Mouse (Mus musculus) hindbrain, embryonic 12.5 days (tissue): ENCODE data around the gene Elk3. TPM values are rescaled to one million over a fixed set of nuclear protein-coding genes. Genes with fewer than 3 reads are reported as not detected.

Experiments used
- ATAC-seq: fragments of 200-750 bp; cut with Nextera tagmentation; 2 replicates; pipeline ENCODE4 v1.8.0; 2017; ENCODE audit warnings: moderate TSS enrichment; ENCODE audit not compliant: low FRiP score
- H3K27ac ChIP-seq: fragments of 300-500 bp; sonication (generic); 2 replicates; pipeline ENCODE4 v1.5.1; 2016; ENCODE audit warnings: mild to moderate bottlenecking
- H3K27me3 ChIP-seq: fragments of 300-500 bp; sonication (generic); 2 replicates; pipeline ENCODE4 v1.6.1; 2016; ENCODE audit warnings: mild to moderate bottlenecking
- H3K36me3 ChIP-seq: fragments of 300-500 bp; sonication (generic); 2 replicates; pipeline ENCODE4 v1.6.1; 2016; ENCODE audit warnings: mild to moderate bottlenecking
- H3K4me1 ChIP-seq: fragments of 300-500 bp; sonication (generic); 2 replicates; pipeline ENCODE4 v1.6.1; 2016
- H3K4me2 ChIP-seq: fragments of 300-500 bp; sonication (generic); replicated peaks from 2 replicates; pipeline ENCODE4 v1.6.1; 2016; ENCODE audit warnings: mild to moderate bottlenecking
- H3K4me3 ChIP-seq: fragments of 300-500 bp; sonication (generic); 2 replicates; pipeline ENCODE4 v1.5.1; 2016; ENCODE audit warnings: mild to moderate bottlenecking
- H3K9ac ChIP-seq: fragments of 300-500 bp; sonication (generic); 2 replicates; pipeline ENCODE4 v1.6.1; 2016; ENCODE audit warnings: mild to moderate bottlenecking, moderate library complexity
- H3K9me3 ChIP-seq: fragments of 300-500 bp; sonication (generic); replicated peaks from 2 replicates; pipeline ENCODE4 v1.6.1; 2016; ENCODE audit warnings: mild to moderate bottlenecking
- WGBS: fragments of 180-500 bp; shearing (Covaris S2); methylation state at CpG from one replicate; pipeline ENCODE4 v1.1.7; 2016; 5-methylcytosine and 5-hydroxymethylcytosine counted together
- polyA plus RNA-seq: library from polyadenylated mRNA; unstranded; fragments of >200 nt; fragmentation: Nextera tagmentation; extraction: Ambion mirVana; gene quantifications from 2 replicates; pipeline ENCODE4 v1.2.1, GENCODE M21; 2016

The Elk3 gene
- polyA plus RNA-seq, 1 experiment from 2014 or later = 20.9 TPM

- Histone ChIP-seq H3K9ac (no peak overlapping the region), H3K4me1 (0 out of 2 replicates have a peak, but pooled peaks cover 4% of the 10 kb centered on the region), H3K4me3 (no peak overlapping the region), H3K27me3 (no peaks in the 10 kb centered on the region), H3K36me3 (no peaks in the 10 kb centered on the region), H3K27ac (no peak overlapping the region), H3K9me3 (no peaks in the 10 kb centered on the region), H3K4me2 (no peak overlapping the region)
- no peak for ATAC-seq
- WGBS = 87% methylated on average over 6 of the region's 6 CpGs
Measured at GRCm38 (mm10) chr10:93327187-93327586, 16.3 kb upstream of the Elk3 start.

DNA sequence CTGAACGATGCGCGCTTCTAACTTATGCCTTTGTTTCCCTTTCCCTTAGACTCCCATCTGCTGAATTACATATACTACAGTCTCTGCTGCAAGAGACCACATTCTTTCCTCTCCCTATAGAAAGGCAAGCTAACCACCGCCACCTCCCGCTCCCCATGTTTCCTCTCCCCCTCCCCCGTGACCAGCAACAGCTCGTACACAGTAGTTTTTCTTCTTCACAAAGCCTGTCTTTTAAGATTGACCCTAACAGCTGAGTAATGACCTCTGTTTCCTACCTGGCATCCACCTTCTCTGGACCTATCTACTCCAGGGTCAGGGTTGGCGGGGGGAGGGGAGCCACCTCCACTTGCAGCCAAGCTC is 15.8 kb upstream of the Elk3 start:
- Histone ChIP-seq H3K4me3 (no peak overlapping the region), H3K27ac (no peak overlapping the region), H3K36me3 (no peaks in the 10 kb centered on the region), H3K4me2 (no peak overlapping the region), H3K4me1 (0 out of 2 replicates have a peak, but pooled peaks cover 4% of the 10 kb centered on the region), H3K9me3 (no peaks in the 10 kb centered on the region), H3K9ac (no peak overlapping the region), H3K27me3 (no peaks in the 10 kb centered on the region)
- ATAC-seq = no peak
- 78% methylated on average over 8 of the region's 8 CpGs for WGBS

DNA sequence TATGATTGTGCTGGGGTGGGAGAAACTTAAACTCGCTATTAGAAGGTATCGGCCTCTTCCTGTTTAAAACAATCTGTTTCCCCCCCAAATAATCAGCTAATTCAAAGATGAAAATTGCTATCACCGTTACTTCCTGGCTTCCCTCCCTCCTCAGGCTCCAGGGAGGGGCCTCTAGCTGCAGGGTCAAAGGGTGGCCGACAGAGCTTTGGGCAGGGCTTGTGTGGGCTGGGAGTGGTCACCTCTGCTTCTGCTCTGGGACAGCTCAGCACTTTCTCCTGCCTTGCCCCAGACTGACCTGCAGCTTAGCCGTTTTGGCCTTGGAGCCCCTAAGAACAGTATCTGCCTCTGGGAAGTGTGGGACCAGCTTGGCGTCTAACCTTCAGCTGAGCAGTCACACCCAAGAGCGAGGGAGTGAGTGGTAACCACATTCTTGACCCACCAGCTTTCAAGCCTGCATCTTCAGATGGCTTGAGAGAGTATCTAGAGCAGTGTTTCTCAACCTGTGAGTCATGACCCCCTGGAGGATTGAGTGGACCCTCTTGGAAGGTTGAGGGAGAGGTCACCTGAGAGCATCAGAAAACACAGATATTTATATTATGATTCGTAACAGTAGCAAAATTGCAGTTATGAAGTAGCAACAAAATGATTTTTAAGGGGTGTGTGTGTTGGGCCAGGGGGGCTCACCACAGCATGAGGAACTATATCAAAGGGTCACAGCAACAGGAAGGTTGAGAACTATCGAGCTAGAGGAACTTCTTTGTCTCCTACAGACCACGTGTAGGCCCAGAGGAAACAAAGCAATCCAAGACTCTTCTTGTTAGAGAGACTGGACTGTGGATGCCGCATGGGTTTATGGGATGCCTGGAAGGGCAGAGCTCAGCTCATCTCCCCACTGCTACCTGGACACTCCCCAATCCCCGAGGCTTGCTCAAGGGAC is 15.1 kb upstream of the Elk3 start:
- H3K36me3 ChIP-seq = no peaks in the 10 kb centered on the region
- H3K4me1 ChIP-seq = 0 out of 2 replicates have a peak, but pooled peaks cover 4% of the 10 kb centered on the region
- no peak overlapping the region for H3K4me3 ChIP-seq
- H3K27me3 ChIP-seq = no peaks in the 10 kb centered on the region
- no peak overlapping the region for H3K9ac ChIP-seq
- no peak for ATAC-seq
- H3K9me3 ChIP-seq = no peaks in the 10 kb centered on the region
- no peak overlapping the region for H3K27ac ChIP-seq
- H3K4me2 ChIP-seq = no peak overlapping the region
- WGBS = 75% methylated on average over 12 of the region's 12 CpGs

- no peak for ATAC-seq
- 67% methylated on average over 3 of the region's 3 CpGs for WGBS
Measured at GRCm38 (mm10) chr10:93325369-93325768, 14.4 kb upstream of the Elk3 start.

DNA sequence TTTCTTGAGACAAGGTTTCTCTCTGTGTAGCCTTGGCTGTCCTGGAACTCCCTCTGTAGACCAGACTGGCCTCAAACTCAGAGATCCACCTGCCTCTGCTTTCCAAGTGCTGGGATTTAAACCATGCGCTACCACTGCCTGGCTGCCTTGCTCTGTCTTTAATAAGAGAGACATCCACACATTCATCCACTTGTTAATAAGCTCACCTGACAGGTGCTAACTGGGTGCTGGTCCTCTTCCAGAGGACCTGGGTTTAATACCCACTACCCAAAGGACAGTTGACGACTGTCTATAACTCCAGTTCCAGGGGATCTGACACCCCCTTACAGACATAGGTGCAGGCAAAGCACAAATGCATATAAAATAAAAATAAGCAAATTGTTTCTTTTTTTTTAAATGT is 13.5 kb upstream of the Elk3 start:
- Histone ChIP-seq H3K9ac (no peak overlapping the region), H3K27ac (no peak overlapping the region), H3K27me3 (no peaks in the 10 kb centered on the region), H3K4me2 (no peak overlapping the region), H3K36me3 (no peaks in the 10 kb centered on the region), H3K9me3 (no peaks in the 10 kb centered on the region), H3K4me1 (0 out of 2 replicates have a peak, but pooled peaks cover 4% of the 10 kb centered on the region), H3K4me3 (no peak overlapping the region)
- WGBS = 92% methylated on average over 2 of the region's 2 CpGs
- ATAC-seq = no peak

More at GRCm38 (mm10) chr10:93325369-93325768, 14.4 kb upstream of the Elk3 start:
- Histone ChIP-seq H3K4me2 (no peak overlapping the region), H3K36me3 (no peaks in the 10 kb centered on the region), H3K27ac (no peak overlapping the region), H3K4me3 (no peak overlapping the region), H3K9me3 (no peaks in the 10 kb centered on the region), H3K9ac (no peak overlapping the region), H3K27me3 (no peaks in the 10 kb centered on the region), H3K4me1 (0 out of 2 replicates have a peak, but pooled peaks cover 4% of the 10 kb centered on the region)

GRCm38 (mm10) chr10:93323659-93324058 is 12.7 kb upstream of the Elk3 start:
- Histone ChIP-seq H3K9ac (no peak overlapping the region), H3K27ac (no peak overlapping the region), H3K27me3 (no peaks in the 10 kb centered on the region), H3K9me3 (no peaks in the 10 kb centered on the region), H3K4me3 (no peak overlapping the region), H3K4me2 (no peak overlapping the region), H3K36me3 (no peaks in the 10 kb centered on the region), H3K4me1 (0 out of 2 replicates have a peak, but pooled peaks cover 4% of the 10 kb centered on the region)
- 96% methylated on average over 2 of the region's 2 CpGs for WGBS
- no peak for ATAC-seq

GRCm38 (mm10) chr10:93321763-93322162 is 10.8 kb upstream of the Elk3 start:
- H3K4me1 ChIP-seq = 0 out of 2 replicates have a peak, but pooled peaks cover 4% of the 10 kb centered on the region
- H3K9ac ChIP-seq = no peak overlapping the region
- H3K4me3 ChIP-seq = no peak overlapping the region
- H3K27ac ChIP-seq = no peak overlapping the region
- H3K36me3 ChIP-seq = no peaks in the 10 kb centered on the region
- no peak for ATAC-seq
- no peaks in the 10 kb centered on the region for H3K9me3 ChIP-seq
- no peaks in the 10 kb centered on the region for H3K27me3 ChIP-seq
- H3K4me2 ChIP-seq = no peak overlapping the region

DNA sequence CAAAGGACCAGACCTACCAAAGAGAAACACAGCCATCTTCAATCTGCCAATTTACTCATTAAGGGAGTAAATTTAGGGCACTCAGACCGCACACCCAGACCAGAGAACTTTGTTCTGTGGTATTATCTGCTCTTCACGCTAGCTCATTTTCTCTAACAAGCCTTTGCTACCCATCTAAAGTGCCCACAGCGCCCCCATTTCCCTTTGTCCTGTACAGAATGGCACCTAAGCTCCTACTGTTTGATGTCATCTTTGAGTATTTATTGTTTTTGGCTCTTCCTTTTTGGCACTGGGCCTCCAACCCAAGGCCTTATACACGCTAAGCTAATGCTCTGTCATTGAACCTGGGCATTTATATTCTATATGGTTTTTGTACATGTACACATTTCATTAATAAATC is 9.2 kb upstream of the Elk3 start:
- no peak overlapping the region for H3K27ac ChIP-seq
- no peaks in the 10 kb centered on the region for H3K36me3 ChIP-seq
- no peaks in the 10 kb centered on the region for H3K4me1 ChIP-seq
- no peak overlapping the region for H3K9ac ChIP-seq
- no peaks in the 10 kb centered on the region for H3K27me3 ChIP-seq
- no peak overlapping the region for H3K4me3 ChIP-seq
- H3K4me2 ChIP-seq = no peak overlapping the region
- H3K9me3 ChIP-seq = no peaks in the 10 kb centered on the region
- 83% methylated on average over 4 of the region's 4 CpGs for WGBS
- no peak for ATAC-seq

DNA sequence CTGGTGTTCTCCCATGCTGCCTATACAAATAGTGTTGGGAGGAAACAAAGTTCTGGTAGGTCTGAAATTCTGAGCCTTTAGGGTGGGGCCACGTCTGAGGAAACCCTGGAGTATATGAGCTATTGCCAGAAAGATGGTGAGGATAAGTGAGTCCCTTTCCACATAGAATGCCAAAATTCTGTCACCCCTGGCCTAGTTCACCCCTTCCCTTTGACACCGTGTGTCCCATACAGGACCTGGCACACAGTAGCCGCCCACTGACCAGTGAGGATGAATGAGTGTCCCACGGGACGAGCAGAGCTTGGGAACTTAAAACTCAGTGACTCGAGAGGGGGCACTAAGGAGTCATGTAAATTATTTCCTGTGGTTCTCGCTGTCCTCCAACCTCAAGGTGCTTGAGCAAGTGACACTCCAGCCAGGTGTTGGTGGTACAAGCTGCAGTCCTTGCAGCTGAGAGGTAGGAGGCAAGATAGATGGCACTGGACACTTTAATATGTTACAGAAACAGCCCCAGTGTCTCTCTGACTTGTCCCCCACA is 8.7 kb upstream of the Elk3 start:
- H3K4me1 ChIP-seq = no peaks in the 10 kb centered on the region
- H3K9me3 ChIP-seq = no peaks in the 10 kb centered on the region
- H3K36me3 ChIP-seq = no peaks in the 10 kb centered on the region
- no peak overlapping the region for H3K9ac ChIP-seq
- no peak overlapping the region for H3K27ac ChIP-seq
- no peak overlapping the region for H3K4me2 ChIP-seq
- no peak overlapping the region for H3K4me3 ChIP-seq
- 75% methylated on average over 7 of the region's 7 CpGs for WGBS
- no peak for ATAC-seq
- H3K27me3 ChIP-seq = no peaks in the 10 kb centered on the region

DNA sequence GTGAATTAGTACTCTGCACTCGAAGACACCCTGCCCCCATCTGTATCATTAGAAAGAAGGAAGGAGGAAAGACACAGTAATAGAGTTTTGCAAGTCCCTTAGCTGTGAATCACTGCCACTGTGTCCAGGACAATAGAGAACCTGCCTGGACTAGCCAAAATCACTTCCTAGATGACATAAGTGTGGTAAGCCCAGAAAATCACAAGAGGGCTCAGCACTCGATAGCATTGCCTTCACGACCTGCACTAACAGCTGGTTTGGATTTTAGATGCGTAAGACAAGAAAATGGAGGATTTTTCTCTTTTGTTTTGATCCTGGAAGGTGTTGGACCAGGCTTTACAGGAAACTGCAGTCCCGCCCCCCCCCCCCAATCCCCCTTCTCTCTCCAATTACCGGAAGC is 6.0 kb upstream of the Elk3 start:
- Histone ChIP-seq H3K36me3 (no peaks in the 10 kb centered on the region), H3K27ac (no peak overlapping the region), H3K9me3 (no peaks in the 10 kb centered on the region), H3K4me3 (no peak overlapping the region), H3K4me1 (no peaks in the 10 kb centered on the region), H3K9ac (no peak overlapping the region), H3K4me2 (no peak overlapping the region), H3K27me3 (0 out of 2 replicates have a peak, but pooled peaks cover 7% of the 10 kb centered on the region)
- no peak for ATAC-seq
- 64% methylated on average over 6 of the region's 6 CpGs for WGBS

GRCm38 (mm10) chr10:93311576-93311975 is 641 bp upstream of the Elk3 start:
- 8% methylated on average over 4 of the region's 4 CpGs for WGBS
- no peaks in the 10 kb centered on the region for H3K36me3 ChIP-seq
- no peaks in the 10 kb centered on the region for H3K9me3 ChIP-seq
- no peak overlapping the region; the same call in 1 of the 2 replicates for H3K4me3 ChIP-seq
- peak; percentile 11; the same call in 1 of the 2 replicates for ATAC-seq
- H3K4me2 ChIP-seq = peak overlapping the region; percentile 95
- H3K9ac ChIP-seq = no peak overlapping the region
- H3K27ac ChIP-seq = peak overlapping the region; percentile 12; the same call in 1 of the 2 replicates
- peaks cover 12% of the 10 kb centered on the region for H3K4me1 ChIP-seq
- H3K27me3 ChIP-seq = peaks cover 11% of the 10 kb centered on the region; the same call in 1 of the 2 replicates

GRCm38 (mm10) chr10:93309934-93310621 is 857 bp downstream of the Elk3 start:
- H3K27me3 ChIP-seq = peaks cover 11% of the 10 kb centered on the region; the same call in 1 of the 2 replicates
- peak overlapping the region; percentile 79 for H3K9ac ChIP-seq
- H3K4me3 ChIP-seq = peak overlapping the region; percentile 60
- under 1% methylated on average over 41 of the region's 43 CpGs for WGBS
- H3K9me3 ChIP-seq = no peaks in the 10 kb centered on the region
- ATAC-seq = peak; percentile 41; the same call in 1 of the 2 replicates
- H3K4me2 ChIP-seq = peak overlapping the region; percentile 95
- peaks cover 12% of the 10 kb centered on the region for H3K4me1 ChIP-seq
- H3K27ac ChIP-seq = peak overlapping the region; percentile 81
- no peaks in the 10 kb centered on the region for H3K36me3 ChIP-seq
